Mouse (Mus musculus) retina, postnatal 7 days (tissue): ENCODE results near the gene Mapk8ip2.

ENCODE experiments used
- DNase-seq: peaks from one replicate; pipeline ENCODE4 v3.0.0-alpha.2; 2012; ENCODE audit warnings: low read depth, low spot score

Mapk8ip2 gene

GRCm38 (mm10) chr15:89480584-89480983, 26.9 kb downstream of the Mapk8ip2 start:
- no peak for DNase-seq

GRCm38 (mm10) chr15:89488182-89488581, 34.5 kb downstream of the Mapk8ip2 start:
- no peak for DNase-seq

GRCm38 (mm10) chr15:89488611-89489117, 35.0 kb downstream of the Mapk8ip2 start:
- DNase-seq, result no peak

- no peak for DNase-seq
Observed at GRCm38 (mm10) chr15:89494970-89495369, 41.3 kb downstream of the Mapk8ip2 start.

GRCm38 (mm10) chr15:89496131-89496530, 42.4 kb downstream of the Mapk8ip2 start:
- DNase-seq, result no peak

- DNase-seq, result no peak
Observed at GRCm38 (mm10) chr15:89496841-89497240, 43.1 kb downstream of the Mapk8ip2 start.

- DNase-seq, result no peak
Observed at GRCm38 (mm10) chr15:89497391-89498048, 43.8 kb downstream of the Mapk8ip2 start.

- DNase-seq, result peak; percentile 16
Observed at GRCm38 (mm10) chr15:89498049-89498960, 44.6 kb downstream of the Mapk8ip2 start.

- DNase-seq, result no peak
Observed at GRCm38 (mm10) chr15:89498961-89499688, 45.4 kb downstream of the Mapk8ip2 start, which contains the start of gene Shank3. TSS of gene Shank3 (plus strand) at chr15:89499623.

- no peak for DNase-seq
Observed at GRCm38 (mm10) chr15:89499784-89500220, 46.1 kb downstream of the Mapk8ip2 start.

GRCm38 (mm10) chr15:89500221-89500791, 46.6 kb downstream of the Mapk8ip2 start:
- DNase-seq, result no peak

- no peak for DNase-seq
Observed at GRCm38 (mm10) chr15:89501321-89501720, 47.6 kb downstream of the Mapk8ip2 start.

- DNase-seq, result no peak
Observed at GRCm38 (mm10) chr15:89504838-89505237, 51.1 kb downstream of the Mapk8ip2 start.

- DNase-seq, result no peak
Observed at GRCm38 (mm10) chr15:89507751-89508150, 54.0 kb downstream of the Mapk8ip2 start.

GRCm38 (mm10) chr15:89512679-89513078, 59.0 kb downstream of the Mapk8ip2 start:
- no peak for DNase-seq
